Mouse (Mus musculus) right cerebral cortex, postnatal 25 days (tissue): Measurements from ENCODE around the gene Fbxw18.
"Not testable (repeated sequence)": the region's sequence is repeated elsewhere in the genome, so short reads cannot be mapped to it uniquely, and the experiment has no call there.

ENCODE experiments used
- DNase-seq: peaks from one replicate; pipeline ENCODE4 v3.0.0; 2022

The Fbxw18 gene

DNA sequence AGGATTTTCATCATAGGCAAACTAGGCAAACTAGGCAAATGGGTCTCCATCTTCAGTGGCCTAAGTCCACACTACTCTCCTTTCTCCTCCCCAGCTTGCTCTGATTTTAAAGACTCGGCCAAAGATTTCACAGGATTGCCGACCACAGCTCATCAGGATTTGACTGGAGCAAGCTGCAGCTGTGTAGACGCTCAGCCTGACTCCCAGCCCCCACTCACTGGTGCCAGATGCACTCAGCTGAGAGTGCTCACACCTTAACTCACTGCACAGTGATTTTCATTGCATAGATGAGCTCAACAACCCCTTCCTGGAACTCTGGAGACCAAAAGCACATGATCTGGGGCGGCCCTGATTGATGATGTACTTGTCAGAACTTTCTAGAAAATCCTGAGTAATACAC lies at the start of gene Fbxw18:
Gene Fbxw18 (minus strand): TSS at position 101 of the 400 bp plus-strand sequence.
- not testable (repeated sequence) for DNase-seq

DNA sequence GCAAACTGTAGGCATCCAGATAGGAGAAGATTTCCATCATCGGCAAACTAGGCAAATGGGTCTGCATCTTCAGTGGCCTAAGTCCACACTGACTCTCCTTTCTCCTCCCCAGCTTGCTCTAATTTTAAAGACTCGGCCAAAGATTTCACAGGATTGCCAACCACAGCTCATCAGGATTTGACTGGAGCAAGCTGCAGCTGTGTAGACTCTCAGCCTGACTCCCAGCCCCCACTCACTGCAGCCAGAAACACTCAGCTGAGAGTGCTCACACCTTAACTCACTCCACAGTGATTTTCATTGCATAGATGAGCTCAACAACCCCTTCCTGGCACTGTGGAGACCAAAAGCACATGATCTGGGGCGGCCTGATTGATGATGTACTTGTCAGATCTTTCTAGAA lies 43.5 kb upstream of the Fbxw18 start, which contains the start of gene Fbxw26:
Gene Fbxw26 (minus strand): TSS at position 101 of the 400 bp plus-strand sequence.
- DNase-seq = not testable (repeated sequence)

DNA sequence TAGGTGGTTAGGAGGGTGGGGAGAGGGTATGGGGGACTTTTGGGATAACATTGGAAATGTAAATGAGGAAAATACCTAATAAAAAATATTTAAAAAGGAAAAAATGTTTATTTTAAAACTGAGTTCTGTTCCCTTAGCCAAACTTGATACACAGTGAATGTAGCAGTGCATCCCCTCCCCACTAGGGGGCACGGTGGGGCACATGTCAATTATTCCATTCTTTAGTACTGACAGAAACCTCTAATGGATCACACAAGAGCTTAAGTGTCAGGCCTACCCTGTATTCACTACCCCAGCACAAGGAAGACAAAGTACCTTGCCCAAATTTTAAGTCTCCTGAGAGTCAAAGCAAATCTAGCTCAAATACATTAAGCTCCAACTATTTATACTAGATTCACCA lies 17.2 kb downstream of the Fbxw18 start:
- DNase-seq = no peak

DNA sequence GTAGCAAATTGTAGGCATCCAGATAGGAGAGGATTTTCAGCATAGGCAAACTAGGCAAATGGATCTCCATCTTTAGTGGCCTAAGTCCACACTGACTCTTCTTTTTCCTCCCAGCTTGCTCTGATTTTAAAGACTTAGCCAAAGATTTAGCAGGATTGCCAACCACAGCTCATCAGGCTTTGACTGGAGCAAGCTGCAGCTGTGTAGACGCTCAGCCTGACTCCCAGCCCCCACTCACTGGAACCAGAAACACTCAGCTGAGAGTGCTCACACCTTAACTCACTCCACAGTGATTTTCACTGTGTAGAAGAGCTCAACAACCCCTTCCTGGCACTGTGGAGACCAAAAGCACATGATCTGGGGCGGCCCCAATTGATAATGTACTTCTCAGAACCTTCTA lies 37.9 kb downstream of the Fbxw18 start, which contains the start of gene Fbxw25:
Gene Fbxw25 (minus strand): TSS at position 101 of the 400 bp plus-strand sequence.
- not testable (repeated sequence) for DNase-seq
